Mouse (Mus musculus) stomach, embryonic 16.5 days (tissue): Measurements from ENCODE around the gene Rbm8a. TPM values are rescaled to one million over a fixed set of nuclear protein-coding genes. Genes with fewer than 3 reads are reported as not detected.

Experiments
- ATAC-seq: fragments of 200-750 bp; cut with Nextera tagmentation; 2 replicates; pipeline ENCODE4 v1.8.0; 2017; ENCODE audit warnings: moderate number of reproducible peaks, moderate TSS enrichment; ENCODE audit not compliant: insufficient read depth, low FRiP score
- H3K27ac ChIP-seq: fragments of 300-500 bp; sonication (generic); 2 replicates; pipeline ENCODE4 v1.5.1; 2014; ENCODE audit warnings: low read length
- H3K27me3 ChIP-seq: fragments of 300-500 bp; sonication (generic); 2 replicates; pipeline ENCODE4 v1.6.1; 2014; ENCODE audit warnings: low read length, control low read depth, mixed read lengths; ENCODE audit not compliant: control insufficient read depth, insufficient read depth
- H3K36me3 ChIP-seq: fragments of 300-500 bp; sonication (generic); 2 replicates; pipeline ENCODE4 v1.6.1; 2014; ENCODE audit warnings: low read length; ENCODE audit not compliant: control insufficient read depth, insufficient read depth
- H3K4me1 ChIP-seq: fragments of 300-500 bp; sonication (generic); 2 replicates; pipeline ENCODE4 v1.6.1; 2014; ENCODE audit warnings: low read length, control low read depth, mixed read lengths; ENCODE audit not compliant: control insufficient read depth, insufficient read depth
- H3K4me2 ChIP-seq: fragments of 300-500 bp; sonication (generic); 2 replicates; pipeline ENCODE4 v1.6.1; 2014; ENCODE audit warnings: low read depth, low read length, mixed read lengths
- H3K4me3 ChIP-seq: fragments of 300-500 bp; sonication (generic); replicated peaks from 2 replicates; pipeline ENCODE4 v1.5.1; 2014; ENCODE audit warnings: mild to moderate bottlenecking, low read length
- H3K9ac ChIP-seq: fragments of 300-500 bp; sonication (generic); 2 replicates; pipeline ENCODE4 v1.6.1; 2014; ENCODE audit warnings: low read length
- H3K9me3 ChIP-seq: fragments of 300-500 bp; sonication (generic); replicated peaks from 2 replicates; pipeline ENCODE4 v1.6.1; 2016; ENCODE audit warnings: low read length, control low read depth; ENCODE audit not compliant: control insufficient read depth
- WGBS: fragments of 180-500 bp; shearing (Covaris S2); extraction: QIAGEN DNeasy Blood & Tissue Kit; methylation state at CpG from one replicate; pipeline ENCODE4 v1.1.7; 2014; 5-methylcytosine and 5-hydroxymethylcytosine counted together
- polyA plus RNA-seq: library from polyadenylated mRNA; unstranded; fragments of >200 nt; fragmentation: Nextera tagmentation; extraction: Ambion mirVana; gene quantifications from 2 replicates; pipeline ENCODE4 v1.2.1, GENCODE M21; 2015

Rbm8a gene
- polyA plus RNA-seq, 1 experiment from 2014 or later = 104 TPM

DNA sequence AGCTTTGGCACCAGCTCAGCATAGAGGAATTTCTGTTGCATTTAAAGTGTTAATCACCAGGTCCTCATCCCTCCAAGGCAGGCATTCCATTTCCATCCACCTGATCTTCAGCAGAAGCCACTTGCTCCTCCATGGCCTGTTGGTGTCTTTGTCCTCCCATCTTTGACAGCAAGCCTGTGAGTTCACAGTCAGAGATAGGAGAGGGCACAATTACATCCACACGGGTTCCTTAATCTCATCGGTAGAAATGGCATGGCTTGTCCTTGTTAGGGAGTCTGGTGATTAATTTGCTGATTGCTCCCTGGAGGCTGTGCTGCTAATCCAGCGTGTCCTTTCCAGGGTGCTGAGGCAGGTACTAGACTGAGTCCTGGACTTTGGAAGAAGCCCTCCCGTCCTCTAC lies 43.8 kb downstream of the Rbm8a start:
- no peaks in the 10 kb centered on the region for H3K9me3 ChIP-seq
- H3K27ac ChIP-seq = no peak overlapping the region
- H3K4me3 ChIP-seq = no peak overlapping the region
- no peak overlapping the region for H3K9ac ChIP-seq
- 80% methylated on average over 4 of the region's 4 CpGs for WGBS
- ATAC-seq = no peak
- no peak overlapping the region for H3K4me2 ChIP-seq
- H3K4me1 ChIP-seq = peaks cover 8% of the 10 kb centered on the region; the same call in 1 of the 2 replicates
- H3K36me3 ChIP-seq = no peaks in the 10 kb centered on the region
- no peaks in the 10 kb centered on the region for H3K27me3 ChIP-seq

- H3K9me3 ChIP-seq = no peaks in the 10 kb centered on the region
- no peaks in the 10 kb centered on the region for H3K27me3 ChIP-seq
- ATAC-seq = no peak
- no peak overlapping the region for H3K4me3 ChIP-seq
- H3K9ac ChIP-seq = no peak overlapping the region
- peak overlapping the region; percentile 89 for H3K27ac ChIP-seq
- H3K4me2 ChIP-seq = no peak overlapping the region
- WGBS = 30% methylated on average over 8 of the region's 8 CpGs
- no peaks in the 10 kb centered on the region for H3K36me3 ChIP-seq
- H3K4me1 ChIP-seq = peaks cover 12% of the 10 kb centered on the region; the same call in 1 of the 2 replicates
These were observed 44.7 kb downstream of the Rbm8a start for GRCm38 (mm10) chr3:96674442-96674841.

DNA sequence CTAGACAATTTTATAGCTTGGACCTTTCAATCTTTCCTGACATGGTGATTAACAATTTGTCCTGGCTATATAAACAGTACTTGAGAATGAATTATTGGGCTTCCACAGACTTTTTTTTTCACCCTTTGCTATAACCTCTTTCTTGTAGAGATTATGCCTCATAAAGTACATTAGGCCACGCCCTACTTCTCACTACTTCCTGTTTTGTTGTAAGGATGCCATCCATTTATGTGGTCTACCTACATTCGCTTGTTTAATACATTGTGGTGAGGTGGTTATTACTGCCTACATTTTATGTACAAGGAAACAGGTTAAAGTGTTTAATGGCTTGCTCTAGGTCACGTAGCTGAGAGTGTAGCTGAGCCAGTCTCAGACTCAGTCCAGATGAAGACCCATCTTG lies 45.4 kb downstream of the Rbm8a start:
- Histone ChIP-seq H3K36me3 (no peaks in the 10 kb centered on the region), H3K27ac (peak overlapping the region; percentile 89), H3K27me3 (no peaks in the 10 kb centered on the region), H3K4me3 (no peak overlapping the region), H3K4me2 (no peak overlapping the region), H3K9me3 (no peaks in the 10 kb centered on the region), H3K9ac (no peak overlapping the region), H3K4me1 (peaks cover 12% of the 10 kb centered on the region; the same call in 1 of the 2 replicates)
- 76% methylated on average over 3 of the region's 3 CpGs for WGBS
- ATAC-seq = no peak

DNA sequence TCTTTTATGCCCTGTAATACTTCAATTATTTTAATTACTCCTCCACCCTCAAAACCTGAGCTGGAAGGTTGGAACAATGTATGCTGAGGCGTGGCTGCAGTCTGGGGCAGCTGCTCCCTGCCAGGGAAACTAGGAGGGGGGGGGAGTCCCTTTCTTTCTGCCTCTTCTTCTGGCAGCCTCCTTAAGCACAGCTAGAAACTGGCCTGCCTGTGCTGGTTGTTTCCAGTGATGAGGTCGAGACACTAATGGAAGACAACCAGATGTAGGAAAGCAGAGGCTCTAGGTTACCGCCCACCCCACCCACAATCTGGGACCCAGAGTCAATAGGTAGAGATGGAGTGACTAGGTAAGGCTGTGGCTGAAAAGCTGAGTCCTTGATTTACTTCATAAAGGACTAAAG lies 46.0 kb downstream of the Rbm8a start:
- Histone ChIP-seq H3K4me3 (no peak overlapping the region), H3K9ac (no peak overlapping the region), H3K4me2 (no peak overlapping the region), H3K27ac (peak overlapping the region; percentile 89; the same call in 1 of the 2 replicates), H3K36me3 (no peaks in the 10 kb centered on the region), H3K4me1 (peaks cover 7% of the 10 kb centered on the region; the same call in 1 of the 2 replicates), H3K27me3 (no peaks in the 10 kb centered on the region), H3K9me3 (no peaks in the 10 kb centered on the region)
- WGBS = 53% methylated on average over 3 of the region's 3 CpGs
- ATAC-seq = peak; percentile 24; the same call in 1 of the 2 replicates

DNA sequence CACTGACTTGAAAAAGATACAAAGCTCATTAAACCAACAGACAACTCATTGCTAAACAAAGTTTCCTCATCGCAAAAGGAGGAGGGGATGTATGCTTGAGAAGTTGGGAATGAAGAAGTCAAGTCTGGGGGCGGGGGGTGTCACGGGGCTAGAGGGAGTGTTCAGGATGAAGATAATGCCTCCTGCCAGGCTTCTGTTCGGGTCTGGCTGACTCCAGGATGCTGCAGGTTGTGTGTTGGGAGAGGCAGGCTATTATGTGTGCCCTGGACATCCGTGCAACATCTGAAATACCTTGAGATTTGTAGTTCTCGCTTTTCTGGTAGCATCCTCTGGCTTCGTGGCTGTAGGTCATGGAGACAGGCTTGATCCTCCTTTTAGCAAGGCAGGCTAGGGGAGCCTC lies 48.7 kb downstream of the Rbm8a start:
- Histone ChIP-seq H3K27me3 (no peaks in the 10 kb centered on the region), H3K4me2 (no peak overlapping the region), H3K4me3 (no peak overlapping the region), H3K4me1 (peaks cover 7% of the 10 kb centered on the region; the same call in 1 of the 2 replicates), H3K9ac (no peak overlapping the region), H3K27ac (peak overlapping the region; percentile 57), H3K36me3 (no peaks in the 10 kb centered on the region), H3K9me3 (no peaks in the 10 kb centered on the region)
- no peak for ATAC-seq
- 67% methylated on average over 7 of the region's 7 CpGs for WGBS

- Histone ChIP-seq H3K27me3 (no peaks in the 10 kb centered on the region), H3K4me2 (peak overlapping the region; percentile 24; the same call in 1 of the 2 replicates), H3K36me3 (no peaks in the 10 kb centered on the region), H3K4me1 (peaks cover 7% of the 10 kb centered on the region; the same call in 1 of the 2 replicates), H3K4me3 (no peak overlapping the region), H3K9ac (no peak overlapping the region), H3K9me3 (no peaks in the 10 kb centered on the region), H3K27ac (peak overlapping the region; percentile 77)
- peak; percentile 77 for ATAC-seq
- WGBS = 22% methylated on average over 5 of the region's 5 CpGs
These were observed 49.5 kb downstream of the Rbm8a start for GRCm38 (mm10) chr3:96679159-96679674.

DNA sequence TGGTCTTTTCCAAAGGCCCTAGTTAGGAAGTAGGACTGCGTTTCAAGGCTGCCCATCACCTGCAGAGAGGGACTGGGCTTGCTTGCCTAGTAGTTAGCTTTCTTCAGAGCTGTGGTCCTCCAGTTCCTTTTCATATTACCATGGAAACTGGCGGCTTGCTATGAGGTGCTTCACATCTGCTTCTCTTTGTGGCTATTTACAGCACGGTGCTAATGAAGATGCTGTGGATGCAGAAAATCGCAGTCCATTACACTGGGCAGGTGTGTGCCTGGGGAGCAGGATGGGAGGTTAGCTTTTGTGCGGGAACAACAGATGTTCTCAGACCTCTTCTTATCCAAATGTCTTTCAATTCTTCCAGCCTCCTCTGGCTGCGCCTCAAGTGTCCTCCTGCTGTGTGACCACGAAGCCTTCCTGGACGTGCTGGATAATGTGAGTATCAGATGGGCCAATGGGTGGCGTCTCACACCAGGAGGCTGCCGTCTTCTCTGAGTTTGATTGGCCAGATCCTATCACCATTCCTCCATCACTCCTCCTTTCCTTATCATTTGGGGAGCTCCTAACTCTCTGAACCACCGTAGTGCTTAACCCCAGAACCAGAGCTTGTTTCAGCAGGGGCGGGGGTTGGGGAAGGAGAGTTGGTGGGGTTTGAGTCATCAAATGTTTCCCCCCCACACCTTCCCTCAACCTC lies 50.7 kb downstream of the Rbm8a start:
- Histone ChIP-seq H3K27ac (peak overlapping the region; percentile 77; the same call in 1 of the 2 replicates), H3K9ac (no peak overlapping the region), H3K27me3 (no peaks in the 10 kb centered on the region), H3K4me1 (peaks cover 10% of the 10 kb centered on the region; the same call in 1 of the 2 replicates), H3K36me3 (no peaks in the 10 kb centered on the region), H3K4me3 (no peak overlapping the region), H3K4me2 (no peak overlapping the region), H3K9me3 (no peaks in the 10 kb centered on the region)
- 33% methylated on average over 12 of the region's 12 CpGs for WGBS
- ATAC-seq = no peak

Other genes starting within 250 kb of the Rbm8a start
- 0.17 and 0.29 TPM in 2 replicates for gene BC107364, start 177.6 kb upstream of the Rbm8a start, polyA plus RNA-seq
- 0.50 and 3.8 TPM in 2 replicates for gene Hfe2, start 104.8 kb upstream of the Rbm8a start, polyA plus RNA-seq
- gene Txnip, start 72.0 kb upstream of the Rbm8a start, polyA plus RNA-seq = 164 and 179 TPM in 2 replicates
- 0.89 and 1.1 TPM in 2 replicates for gene Gm16253, start 52.9 kb upstream of the Rbm8a start, polyA plus RNA-seq
- 26.4 and 29.8 TPM in 2 replicates for gene Polr3gl, start 35.8 kb upstream of the Rbm8a start, polyA plus RNA-seq
- gene Ankrd34a, start 33.3 kb upstream of the Rbm8a start, polyA plus RNA-seq = 2.2 and 2.7 TPM in 2 replicates
- 7.2 and 7.5 TPM in 2 replicates for gene Lix1l, start 28.8 kb upstream of the Rbm8a start, polyA plus RNA-seq
- 43.7 and 44.6 TPM in 2 replicates for gene Pex11b, start 5.4 kb downstream of the Rbm8a start, polyA plus RNA-seq
- 0.07 and 0.09 TPM in 2 replicates for gene Gm42957, start 5.5 kb downstream of the Rbm8a start, polyA plus RNA-seq
- 0.85 and 1.2 TPM in 2 replicates for gene Itga10, start 15.7 kb downstream of the Rbm8a start, polyA plus RNA-seq
- 8.0 and 10.5 TPM in 2 replicates for gene Ankrd35, start 40.2 kb downstream of the Rbm8a start, polyA plus RNA-seq
- 54.6 and 60.2 TPM in 2 replicates for gene Pias3, start 66.5 kb downstream of the Rbm8a start, polyA plus RNA-seq
- gene Nudt17, start 78.6 kb downstream of the Rbm8a start, polyA plus RNA-seq = 7.0 and 9.2 TPM in 2 replicates
- gene Polr3c, start 97.7 kb downstream of the Rbm8a start, polyA plus RNA-seq = 30.3 and 33.9 TPM in 2 replicates
- 34.0 and 38.4 TPM in 2 replicates for gene Rnf115, start 97.7 kb downstream of the Rbm8a start, polyA plus RNA-seq
- 4.6 and 5.2 TPM in 2 replicates for gene Pdzk1, start 199.4 kb downstream of the Rbm8a start, polyA plus RNA-seq
- 0.20 and 0.30 TPM in 2 replicates for gene Cd160, start 199.4 kb downstream of the Rbm8a start, polyA plus RNA-seq